Mouse (Mus musculus): ENCODE data around the gene Dglucy.

The Dglucy gene

DNA sequence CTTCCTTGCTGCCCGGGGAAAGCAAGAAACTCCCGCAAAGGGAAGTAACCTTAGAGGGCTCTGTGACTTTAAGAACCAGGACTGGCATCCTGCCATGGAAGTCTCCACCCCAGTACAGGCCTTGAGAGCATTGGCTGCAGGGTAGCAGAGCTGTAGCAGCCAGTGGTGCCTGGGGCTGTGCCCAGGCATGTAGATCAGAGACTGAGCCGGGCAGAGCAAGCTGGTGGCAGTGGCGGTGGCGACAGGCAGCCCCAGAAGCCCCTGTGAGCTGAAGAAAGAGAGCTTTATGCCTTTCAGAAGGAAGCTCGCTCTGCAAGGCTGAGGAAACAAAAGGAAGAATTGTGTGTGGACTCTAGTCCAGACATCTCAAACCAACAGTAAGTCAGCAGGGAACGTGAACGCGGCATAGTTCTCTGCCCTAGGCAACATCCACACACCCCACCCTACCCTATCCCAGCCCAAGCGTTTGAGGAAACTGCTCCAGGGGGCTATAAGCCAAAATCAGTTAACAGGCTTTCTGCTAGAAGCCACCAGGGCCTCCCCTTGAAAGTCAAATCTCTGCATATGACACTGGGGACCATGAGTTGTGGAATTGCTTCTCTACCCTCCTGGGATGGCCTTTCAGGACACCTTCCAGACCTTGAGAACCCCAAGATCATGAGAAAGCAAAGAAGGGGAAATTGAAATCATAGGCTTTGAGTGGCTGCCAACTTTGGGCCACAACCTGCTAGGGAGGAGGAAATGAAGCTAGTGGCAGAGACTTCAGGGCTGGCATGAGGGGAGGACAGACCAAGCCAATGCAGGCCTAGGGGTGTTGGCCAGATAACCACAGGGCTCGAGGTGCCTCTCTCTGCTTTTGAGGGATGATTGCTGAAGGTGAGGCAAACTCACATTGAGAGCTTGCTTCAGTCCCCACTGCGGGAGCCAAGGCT is at the start of gene Dglucy:
Dglucy (plus strand) TSS at position 124 of the 932 bp plus-strand sequence.
- DNase-seq, result peak; percentile 95

DNA sequence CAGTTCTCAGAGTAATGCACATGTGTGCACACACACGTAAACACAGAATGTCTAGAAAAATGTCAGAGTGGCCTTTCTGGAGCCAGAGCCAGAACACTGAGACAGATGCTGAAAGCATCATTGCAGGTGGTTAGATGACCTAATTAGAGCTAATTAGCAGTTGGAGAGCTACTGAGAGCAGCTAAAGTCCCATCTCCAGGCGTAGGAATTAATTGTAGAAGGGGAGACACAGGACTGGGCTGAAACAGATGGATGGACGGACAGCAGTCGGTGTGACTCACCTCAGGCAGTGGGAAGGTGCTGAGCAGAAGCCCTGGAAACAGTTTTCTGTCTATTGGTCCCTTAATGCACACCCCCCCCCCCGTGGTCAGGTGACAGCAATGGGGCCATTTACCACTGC is 43.7 kb upstream of the Dglucy start:
- no peak for DNase-seq

DNA sequence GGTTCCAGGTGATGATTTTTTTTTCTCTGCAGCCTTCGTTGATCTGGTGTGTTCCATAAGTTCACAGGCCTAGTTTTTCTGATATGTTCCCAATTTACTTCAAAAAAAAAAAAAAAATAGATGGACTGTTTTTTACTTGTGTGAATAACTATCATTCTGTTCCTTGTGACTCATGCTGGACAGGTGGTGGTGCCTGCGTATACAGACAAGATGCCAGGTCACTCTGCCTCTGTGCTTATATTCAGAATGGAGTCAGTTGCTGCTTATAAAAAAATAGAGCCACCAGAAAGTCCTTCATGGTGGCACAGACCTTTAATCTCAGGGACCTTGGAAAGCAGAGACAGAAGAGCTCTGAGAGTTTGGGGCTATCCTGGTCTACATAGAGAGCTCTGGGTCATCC is 43.3 kb upstream of the Dglucy start:
- DNase-seq, result no peak

DNA sequence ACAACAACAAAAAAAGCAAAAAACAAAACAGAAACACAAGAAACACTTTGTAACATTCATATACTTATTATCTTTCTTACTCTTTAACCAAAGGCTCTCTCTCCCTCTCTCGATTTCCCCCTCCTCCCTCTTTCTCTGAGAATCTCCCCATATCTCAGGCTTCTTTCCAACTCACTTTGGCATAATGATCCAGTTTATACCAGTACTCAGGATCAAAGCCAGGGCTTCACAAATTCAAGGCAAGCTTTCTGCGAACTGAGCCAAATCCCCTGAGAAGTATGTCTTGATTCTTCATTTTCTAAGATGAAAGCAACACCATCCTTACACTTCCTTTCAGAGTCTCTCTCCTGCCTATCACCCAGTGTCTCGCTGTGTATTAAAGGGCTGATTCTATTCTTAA is 40.4 kb upstream of the Dglucy start:
- no peak for DNase-seq

DNA sequence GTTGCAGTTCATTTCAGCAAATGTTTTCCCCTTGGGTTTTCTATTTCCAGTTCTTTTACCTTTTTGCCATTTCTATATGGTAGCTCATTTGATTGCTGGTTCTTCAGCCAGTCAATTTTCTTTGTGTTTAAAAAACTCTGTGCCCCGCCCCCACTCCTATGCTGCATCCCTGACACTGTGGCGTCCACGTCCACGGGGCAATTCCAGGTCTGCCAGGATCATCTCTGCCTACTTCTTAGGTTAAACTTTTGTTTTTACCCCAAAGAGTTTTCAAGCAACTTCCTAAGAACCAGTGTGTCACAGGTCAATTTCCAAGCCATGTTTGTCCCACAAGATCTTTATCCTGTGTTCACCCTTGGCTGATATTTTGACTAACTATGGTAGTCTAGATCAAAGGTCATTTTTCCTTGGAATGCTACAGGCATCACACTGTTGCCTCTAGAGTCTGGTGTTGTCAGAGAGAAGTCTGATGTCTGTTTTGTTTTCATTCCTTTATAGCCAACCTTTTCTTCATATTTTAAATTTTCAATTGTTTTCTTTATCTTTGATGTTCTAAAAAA is 39.8 kb upstream of the Dglucy start:
- DNase-seq, result no peak

DNA sequence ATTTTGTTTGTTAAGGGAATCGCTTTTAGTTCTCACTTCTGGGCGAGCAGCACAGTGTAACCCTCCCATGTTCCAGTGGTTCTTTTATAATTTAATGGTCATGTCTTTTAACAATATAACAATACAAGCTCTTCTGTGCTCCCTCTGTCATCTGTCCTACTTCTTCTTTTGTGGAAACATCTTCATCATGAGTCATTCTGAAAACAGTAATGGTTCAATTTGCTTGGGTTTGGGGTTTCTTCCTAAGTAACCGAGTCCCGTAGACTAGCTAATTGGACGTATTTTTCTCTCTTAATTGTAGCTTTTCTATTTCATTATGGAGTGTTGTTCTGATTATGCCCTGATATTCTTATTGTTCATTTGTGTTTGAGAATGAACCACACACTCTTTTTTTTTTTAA is 38.5 kb upstream of the Dglucy start:
- DNase-seq, result no peak

DNA sequence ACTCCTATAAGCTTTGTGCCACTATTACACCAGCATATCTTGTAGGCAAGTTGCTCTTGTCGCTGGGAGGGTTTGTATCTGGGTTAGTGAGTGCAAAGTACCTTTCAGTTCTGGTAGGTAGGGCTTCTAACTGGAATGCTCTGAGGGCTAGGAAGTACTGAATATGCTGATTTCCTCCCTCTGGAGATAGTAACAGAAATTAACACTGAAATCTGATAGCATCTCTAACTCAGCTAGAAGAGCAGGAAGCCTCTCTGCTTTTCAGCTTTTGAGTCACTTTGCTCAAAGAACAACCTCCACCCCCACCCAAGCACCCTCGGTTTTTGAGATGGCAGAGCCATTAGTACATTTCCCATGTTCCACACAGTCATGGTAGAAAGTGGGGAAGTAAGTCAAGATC is 36.4 kb upstream of the Dglucy start:
- DNase-seq, result no peak

DNA sequence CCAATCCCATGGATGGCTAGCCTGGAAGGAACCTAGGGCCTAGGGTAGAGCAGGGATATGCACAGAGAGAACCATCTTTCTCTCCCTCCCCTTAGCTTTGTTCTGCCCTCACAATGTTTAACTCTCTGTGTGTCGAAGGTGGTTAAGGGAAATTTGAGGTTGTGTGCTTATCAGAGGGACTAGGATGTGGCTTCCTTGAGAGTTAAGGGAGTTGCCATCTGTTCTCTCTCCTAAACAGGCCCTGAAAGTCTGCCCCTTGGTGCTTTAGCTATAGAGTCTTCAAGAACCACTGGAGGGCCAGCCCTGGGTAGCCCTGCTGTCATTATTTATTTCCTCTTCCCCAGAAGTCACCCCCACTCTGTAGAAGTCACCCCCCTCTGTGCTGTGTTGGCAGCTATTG is 25.9 kb upstream of the Dglucy start:
- DNase-seq, result no peak

DNA sequence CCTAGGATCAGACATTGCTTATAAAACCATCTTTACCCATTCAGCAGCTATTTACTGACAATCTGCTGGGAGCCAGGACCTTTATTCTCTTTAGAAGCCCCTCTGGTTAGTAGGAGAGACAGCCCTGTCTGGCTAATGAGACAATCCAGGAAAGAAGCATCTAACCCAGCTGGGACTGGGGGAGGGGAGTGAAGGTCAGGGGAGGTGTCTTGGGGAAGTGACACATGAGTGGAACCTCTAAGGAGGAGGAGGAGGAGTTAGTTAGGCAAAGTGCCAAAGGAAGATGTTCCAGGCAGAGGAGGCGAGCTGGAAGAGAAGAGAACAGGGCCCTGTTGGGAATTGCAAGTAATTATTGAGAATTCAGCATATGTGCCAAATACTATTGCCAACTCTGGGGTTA is 25.1 kb upstream of the Dglucy start:
- DNase-seq, result peak; percentile 52

DNA sequence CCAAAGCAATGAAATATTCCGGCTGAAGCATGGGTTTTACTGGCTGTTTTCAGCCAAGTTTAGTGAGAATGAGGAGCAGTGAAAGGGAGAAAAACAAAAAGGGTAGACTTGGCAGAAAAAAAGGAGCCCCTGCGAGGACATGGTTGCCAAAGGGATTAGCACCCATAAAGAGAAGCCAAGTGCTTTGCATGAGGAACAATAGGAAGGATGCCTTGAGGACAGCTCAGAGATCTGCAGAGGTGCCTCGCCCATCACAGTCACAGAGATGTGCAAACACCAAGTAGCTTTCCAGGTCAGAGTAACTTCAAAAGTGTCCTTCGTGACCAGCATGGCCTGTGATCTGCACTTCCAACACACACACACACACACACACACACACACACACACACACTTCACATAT is 21.4 kb upstream of the Dglucy start:
- no peak for DNase-seq

DNA sequence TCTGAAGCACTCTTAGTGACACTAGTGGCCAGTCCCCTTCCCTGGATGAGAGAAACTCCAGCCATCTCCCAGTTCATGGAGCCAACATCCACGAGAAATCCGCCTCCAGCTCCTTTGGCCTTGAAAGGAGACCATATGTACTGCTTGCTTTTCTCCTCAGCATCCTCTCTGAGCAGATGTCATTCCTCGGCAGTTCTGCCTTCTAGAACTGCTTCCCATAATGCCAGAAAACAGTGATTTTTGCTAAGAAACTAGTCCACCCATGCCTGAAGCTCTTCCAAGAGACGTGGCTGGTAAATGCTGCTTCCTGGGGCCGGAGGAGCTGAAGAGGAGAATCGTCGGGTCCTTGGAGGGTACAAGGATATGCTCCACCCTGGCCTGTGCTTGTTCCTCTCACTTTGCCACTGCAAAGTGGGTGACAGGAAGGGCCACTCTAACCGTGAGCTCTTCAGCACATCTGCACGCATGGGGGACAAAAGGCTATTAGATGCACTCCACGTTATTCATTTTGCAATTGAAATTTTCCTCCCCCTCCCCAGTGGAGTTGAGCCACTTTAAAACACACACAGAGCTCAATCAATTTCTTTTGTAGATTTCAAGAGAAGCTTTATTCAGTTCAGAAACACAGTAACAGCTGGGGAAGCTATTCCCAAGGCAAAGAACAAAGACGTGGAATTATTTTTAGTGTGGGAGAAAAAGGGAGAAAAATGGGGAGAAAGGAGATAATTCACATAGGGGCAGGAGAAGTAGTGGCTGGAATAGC is 16.0 kb upstream of the Dglucy start:
- DNase-seq, result no peak

DNA sequence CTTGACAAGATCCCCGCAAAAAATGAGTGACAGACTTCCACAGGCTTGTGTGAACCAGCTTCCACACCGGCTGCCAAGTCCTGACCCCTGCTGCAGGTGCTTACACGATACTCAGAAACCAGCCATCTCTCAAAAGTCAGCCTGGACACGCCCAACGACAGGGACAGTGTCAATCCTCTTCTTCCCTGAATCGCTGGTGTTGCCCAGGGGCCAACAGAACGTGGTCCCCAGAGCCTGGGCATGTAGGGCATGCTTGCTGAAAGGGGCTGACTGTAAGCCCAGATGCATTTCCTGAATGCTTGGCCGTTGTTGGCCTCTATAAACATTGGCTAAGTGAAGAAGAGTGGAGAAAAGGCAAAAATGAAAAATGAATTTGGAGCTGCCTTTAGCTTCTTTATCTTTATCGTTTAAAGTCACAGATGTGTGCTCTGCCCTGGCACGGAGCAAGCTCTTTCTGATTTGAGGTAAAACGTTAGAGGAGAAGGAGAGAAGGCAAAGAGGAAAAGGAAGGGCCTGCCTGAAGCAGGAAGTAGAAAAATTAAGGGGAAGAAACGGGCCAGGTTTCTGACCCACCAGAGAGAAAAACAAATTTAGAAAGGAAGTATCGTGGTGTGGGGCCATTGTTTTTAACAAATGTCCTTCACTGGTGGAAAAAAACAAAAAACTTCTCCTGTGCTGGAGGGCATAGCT is 14.4 kb upstream of the Dglucy start:
- DNase-seq, result no peak

DNA sequence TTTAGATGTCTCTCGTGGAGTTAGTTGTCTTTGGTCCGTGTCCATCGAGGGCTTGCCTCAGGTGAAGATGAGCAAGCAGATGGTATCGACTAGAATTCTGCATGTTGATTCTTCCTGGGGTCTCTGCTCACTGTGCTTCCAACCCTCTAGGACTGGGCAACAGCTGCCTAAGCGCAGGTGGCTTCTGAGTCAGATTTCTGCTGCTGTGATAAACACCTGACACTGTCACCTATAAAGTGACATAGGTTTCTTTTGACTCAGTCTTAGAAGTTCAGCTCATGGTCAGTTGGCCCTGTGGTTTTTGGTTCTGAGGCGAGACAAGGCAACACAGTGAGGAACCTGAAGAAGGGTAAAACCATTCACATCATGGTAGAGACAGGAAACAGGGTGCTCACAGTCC is 9.0 kb upstream of the Dglucy start:
- no peak for DNase-seq

DNA sequence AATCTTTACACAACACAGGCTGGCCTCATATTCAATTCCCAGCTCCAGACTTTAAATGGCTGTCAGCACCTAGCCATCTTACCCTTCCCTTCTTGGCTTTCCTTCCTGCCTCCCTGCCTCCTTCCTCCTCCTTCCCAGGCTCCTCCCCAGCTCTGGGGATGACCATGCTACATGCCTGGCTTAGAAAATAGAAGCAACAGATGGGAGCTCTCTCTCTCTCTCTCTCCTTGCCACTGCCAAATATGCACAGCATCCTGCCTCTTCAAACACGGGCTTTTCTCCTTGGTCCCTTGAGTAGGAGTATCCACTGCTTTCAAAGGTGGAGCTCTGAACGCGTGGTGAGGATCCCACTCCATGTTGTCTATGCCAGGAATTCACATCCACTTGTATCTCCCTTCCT is 8.1 kb upstream of the Dglucy start:
- peak; percentile 24 for DNase-seq

DNA sequence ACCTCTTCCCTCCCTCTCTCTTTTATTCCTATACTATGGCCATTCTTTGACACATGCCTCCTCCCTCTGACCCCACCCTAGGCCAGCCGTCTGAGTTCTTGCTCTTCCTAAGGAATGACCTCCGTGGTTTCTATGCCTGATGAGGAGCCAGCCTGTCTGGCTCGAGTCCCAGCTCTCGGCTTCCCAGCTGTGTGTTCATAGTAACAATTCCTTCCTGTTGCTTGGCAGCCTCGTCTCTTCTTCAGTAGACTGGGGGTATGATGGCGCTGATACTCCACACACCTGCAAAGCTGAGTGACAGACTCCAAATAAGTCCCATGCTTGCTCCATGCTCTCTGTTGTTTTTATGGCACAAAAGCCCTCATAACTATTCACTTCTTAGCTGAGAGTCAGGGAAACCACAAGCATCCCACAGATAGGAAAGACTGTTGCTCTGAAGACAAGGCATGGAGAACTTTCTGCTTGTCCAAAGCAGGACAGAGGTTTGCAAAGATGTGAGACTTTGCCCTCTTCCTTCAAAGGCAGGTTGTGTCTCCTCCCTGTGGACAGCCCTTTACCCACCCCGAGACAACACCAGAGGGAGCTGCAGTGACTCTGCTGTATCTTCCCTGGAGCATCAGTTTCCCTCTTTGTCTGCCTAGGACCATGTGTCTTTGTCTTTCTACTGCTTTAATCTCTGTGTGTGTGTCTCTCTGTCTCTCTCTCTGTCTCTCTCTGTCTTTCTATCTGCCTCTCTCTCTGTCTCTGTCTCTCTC is 6.5 kb upstream of the Dglucy start:
- DNase-seq, result peak; percentile 73

DNA sequence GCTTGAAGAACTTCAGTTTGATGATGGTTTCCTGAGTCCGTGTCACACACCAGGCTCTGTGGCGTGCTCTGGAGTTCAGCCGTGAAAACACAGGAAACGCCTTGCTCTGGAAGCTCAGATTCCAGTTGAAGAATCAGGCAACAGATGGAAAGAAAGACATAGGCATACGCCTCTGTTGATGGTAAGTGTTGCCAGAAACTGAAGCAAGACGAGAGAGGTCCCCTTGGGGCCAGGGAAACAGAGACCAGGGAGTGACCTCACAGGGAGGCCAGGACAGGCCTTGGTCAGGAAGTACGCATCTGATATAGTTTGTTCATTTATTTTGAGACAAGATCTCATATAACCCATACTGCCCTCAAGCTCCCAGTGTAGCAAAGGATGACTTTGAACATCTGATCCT is 4.1 kb upstream of the Dglucy start:
- no peak for DNase-seq

DNA sequence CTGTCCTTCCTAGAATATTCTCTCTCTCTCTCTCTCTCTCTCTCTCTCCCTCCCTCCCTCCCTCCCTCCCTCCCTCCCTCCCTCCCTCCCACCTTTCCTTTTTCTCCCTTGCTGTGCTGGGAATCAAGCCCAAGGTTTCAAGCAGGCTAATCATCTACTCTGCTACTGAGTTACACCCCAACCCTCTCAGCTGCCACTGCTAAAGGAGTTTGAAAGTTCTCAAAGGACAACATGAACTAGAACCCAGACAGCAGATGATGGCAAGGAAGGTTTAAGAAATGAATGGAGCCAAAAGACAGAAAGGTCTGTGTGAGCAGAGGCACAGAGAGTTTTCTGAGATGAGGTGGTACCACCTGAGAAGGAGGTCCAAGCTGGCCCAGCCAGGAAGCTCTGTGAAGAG is 3.6 kb upstream of the Dglucy start:
- no peak for DNase-seq

DNA sequence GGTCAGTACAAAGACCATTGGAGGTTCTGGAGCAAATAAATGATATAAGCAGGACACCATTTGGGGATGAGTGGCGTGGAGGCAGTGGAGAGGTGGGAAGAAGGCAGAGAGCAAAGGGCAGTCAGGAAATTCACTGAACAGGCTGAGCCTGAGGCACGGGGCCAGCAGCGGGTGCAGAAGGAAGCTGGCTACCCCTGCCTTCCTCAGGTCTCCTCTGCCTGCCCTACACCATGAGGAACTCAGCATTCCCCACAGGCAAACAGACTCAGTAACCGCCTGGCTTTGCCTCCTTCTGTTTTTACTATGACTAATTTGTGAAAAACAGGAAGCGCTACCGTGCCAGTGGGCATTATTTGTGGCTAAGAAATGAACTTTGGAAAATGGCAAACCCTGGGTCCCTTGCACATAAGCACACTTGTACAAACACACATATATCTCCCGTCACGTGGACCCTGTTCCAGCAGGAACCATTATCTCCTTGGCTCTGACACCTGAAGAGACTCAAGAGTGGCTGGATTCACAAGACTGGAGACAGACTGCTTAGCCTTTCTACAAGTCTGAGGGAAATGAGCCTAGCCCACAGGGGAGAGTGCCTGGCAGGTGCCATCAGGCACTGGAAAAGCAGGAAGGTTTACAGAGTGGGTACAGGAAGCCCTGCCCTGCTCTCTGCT is 2.8 kb upstream of the Dglucy start:
- DNase-seq, result no peak

DNA sequence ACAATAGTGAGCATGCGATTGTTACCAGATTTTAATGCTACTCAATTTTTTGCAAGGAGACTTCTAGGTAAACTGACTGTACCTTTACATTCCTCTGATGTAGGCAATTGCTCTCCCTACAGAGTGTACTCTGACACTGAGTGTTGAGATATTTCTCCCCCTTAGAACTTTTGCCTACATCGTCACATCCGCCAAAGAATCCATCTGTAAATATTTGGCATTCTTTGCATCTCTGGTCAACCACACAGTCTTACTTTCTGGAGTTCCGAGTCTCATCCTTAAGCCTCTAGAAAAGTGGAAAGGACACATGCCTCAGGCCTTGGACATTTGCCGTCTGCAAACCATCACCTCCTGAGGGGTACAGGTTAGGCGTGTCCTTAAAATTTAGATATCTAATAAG is 1.9 kb upstream of the Dglucy start:
- DNase-seq, result no peak

DNA sequence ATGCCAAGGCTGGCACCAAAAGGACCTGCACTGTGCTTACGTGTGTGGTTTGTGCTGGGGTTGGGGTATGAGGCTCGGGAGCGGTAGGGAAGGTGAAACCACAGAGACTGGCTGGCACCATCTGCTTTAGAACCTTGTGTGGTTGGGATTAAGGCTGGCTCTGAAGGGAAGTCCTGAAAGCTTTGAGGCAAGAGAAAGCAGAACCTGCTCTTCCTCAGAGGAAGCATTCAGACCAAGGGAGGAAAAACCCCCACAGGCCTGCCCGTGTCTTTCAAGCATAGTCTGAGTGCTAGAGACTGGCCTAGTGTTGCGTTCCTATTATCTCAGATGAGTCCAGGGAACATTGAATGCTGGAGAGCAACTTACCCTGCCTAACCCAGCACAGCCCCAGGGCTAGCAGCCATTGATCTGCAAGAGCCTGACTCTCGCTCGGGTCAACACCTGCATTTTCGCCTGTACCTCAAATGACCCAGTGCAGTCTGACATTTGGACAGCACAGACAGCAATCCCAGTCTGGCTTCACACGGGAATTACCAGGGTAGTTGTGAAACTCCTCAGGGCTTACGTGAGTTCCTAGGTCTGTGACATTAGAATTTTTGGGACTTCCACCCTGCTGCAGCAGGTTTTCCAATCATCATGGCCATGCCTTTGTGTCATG is 452 bp upstream of the Dglucy start:
- no peak for DNase-seq

DNA sequence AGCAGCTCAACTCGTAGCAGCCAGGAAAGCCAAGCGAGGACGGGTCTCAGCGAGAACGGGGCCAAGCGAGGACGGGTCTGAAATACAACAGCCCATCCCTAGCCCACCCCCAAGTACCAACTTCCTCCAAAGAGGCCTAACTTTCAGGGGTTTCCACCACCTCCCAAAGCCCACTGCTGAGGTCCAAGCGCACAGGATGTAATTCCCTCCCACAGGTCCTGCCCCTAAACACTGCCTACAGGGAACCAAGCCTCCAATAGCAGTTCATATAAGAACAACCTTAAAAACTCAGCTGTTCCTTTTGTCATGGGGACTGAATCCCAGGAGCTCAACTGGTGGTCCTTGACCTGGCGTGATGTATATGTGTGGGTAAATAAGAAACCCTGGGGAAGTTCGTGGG is 1.6 kb downstream of the Dglucy start:
- DNase-seq, result no peak
